Mouse (Mus musculus) mouse trophoblast stem cell (cell line): ENCODE data around the gene Ube4b.

Experiments used
- in situ Hi-C, 2 experiments: fragments of 300-500 bp; cut with MseI, MboI; formaldehyde crosslinking; loops; 2 replicates in 1 of 2; 3 replicates in 1 of 2; pipeline ENCODE4 v1.15.1; 2025

Ube4b gene

GRCm38 (mm10) chr4:149396433-149397306 is 29.9 kb downstream of the Ube4b start:
- in situ Hi-C loops, result no loop called here

- in situ Hi-C loops, result no loop called here
These were observed 31.0 kb downstream of the Ube4b start for GRCm38 (mm10) chr4:149395581-149395980.

- in situ Hi-C loops, result no loop called here
These were observed 32.3 kb downstream of the Ube4b start for GRCm38 (mm10) chr4:149394292-149394691.

GRCm38 (mm10) chr4:149393311-149393995 is 33.1 kb downstream of the Ube4b start:
- in situ Hi-C loops, result no loop called here

GRCm38 (mm10) chr4:149392359-149392758 is 34.2 kb downstream of the Ube4b start:
- in situ Hi-C loops, result no loop called here

- in situ Hi-C loops, result no loop called here
These were observed 45.5 kb downstream of the Ube4b start for GRCm38 (mm10) chr4:149381001-149381400.

- in situ Hi-C loops, result no loop called here
These were observed 46.7 kb downstream of the Ube4b start for GRCm38 (mm10) chr4:149379881-149380280.

- in situ Hi-C loops, result no loop called here
These were observed 47.7 kb downstream of the Ube4b start for GRCm38 (mm10) chr4:149378819-149379218.

- in situ Hi-C loops, result no loop called here
These were observed 50.5 kb downstream of the Ube4b start for GRCm38 (mm10) chr4:149376034-149376433.

GRCm38 (mm10) chr4:149374662-149375061 is 51.9 kb downstream of the Ube4b start:
- in situ Hi-C loops, result no loop called here

GRCm38 (mm10) chr4:149373927-149374326 is 52.6 kb downstream of the Ube4b start:
- in situ Hi-C loops, result no loop called here

GRCm38 (mm10) chr4:149373431-149373830 is 53.1 kb downstream of the Ube4b start:
- in situ Hi-C loops, result no loop called here

- in situ Hi-C loops, result no loop called here
These were observed 60.7 kb downstream of the Ube4b start for GRCm38 (mm10) chr4:149365702-149366370.

GRCm38 (mm10) chr4:149364896-149365295 is 61.7 kb downstream of the Ube4b start:
- in situ Hi-C loops, result no loop called here

GRCm38 (mm10) chr4:149361051-149361450 is 65.5 kb downstream of the Ube4b start:
- in situ Hi-C loops, result no loop called here

GRCm38 (mm10) chr4:149360647-149361046 is 65.9 kb downstream of the Ube4b start:
- in situ Hi-C loops, result no loop called here

GRCm38 (mm10) chr4:149357982-149358381 is 68.6 kb downstream of the Ube4b start:
- in situ Hi-C loops, result no loop called here

GRCm38 (mm10) chr4:149354671-149355070 is 71.9 kb downstream of the Ube4b start:
- in situ Hi-C loops, result no loop called here

GRCm38 (mm10) chr4:149351596-149352150 is 74.9 kb downstream of the Ube4b start:
- in situ Hi-C loops, result no loop called here

- in situ Hi-C loops, result no loop called here
These were observed 77.6 kb downstream of the Ube4b start for GRCm38 (mm10) chr4:149348963-149349362.

GRCm38 (mm10) chr4:149345873-149346272 is 80.7 kb downstream of the Ube4b start:
- in situ Hi-C loops, result no loop called here

GRCm38 (mm10) chr4:149344311-149344710 is 82.2 kb downstream of the Ube4b start:
- in situ Hi-C loops, result no loop called here
